Mouse (Mus musculus): ENCODE data around the gene Gpalpp1. TPM values are rescaled to one million over a fixed set of nuclear protein-coding genes. Genes with fewer than 3 reads are reported as not detected.

Gene Gpalpp1
- polyA plus RNA-seq, 1 experiment = 13.8 TPM

- no peak for TF ChIP-seq POLR2A (IDR thresholded peaks at IDR 0.05; ENCODE audit: borderline replicate concordance, extremely low read depth, insufficient read depth, insufficient read length, poor library complexity, severe bottlenecking)
- TF ChIP-seq CTCF (IDR thresholded peaks at IDR 0.05; ENCODE audit: borderline replicate concordance, extremely low read depth, insufficient read depth, insufficient read length) = no peak
- DNase-seq (ENCODE audit: low read depth) = no peak
Observed at GRCm38 (mm10) chr14:76067237-76067636, 43.3 kb downstream of the Gpalpp1 start.

GRCm38 (mm10) chr14:76059441-76059840 lies 51.1 kb downstream of the Gpalpp1 start:
- TF ChIP-seq CTCF (IDR thresholded peaks at IDR 0.05; ENCODE audit: borderline replicate concordance, extremely low read depth, insufficient read depth, insufficient read length) (no peak), POLR2A (IDR thresholded peaks at IDR 0.05; ENCODE audit: borderline replicate concordance, extremely low read depth, insufficient read depth, insufficient read length, poor library complexity, severe bottlenecking) (no peak)
- no peak for DNase-seq (ENCODE audit: low read depth)

GRCm38 (mm10) chr14:76053726-76054125 lies 56.8 kb downstream of the Gpalpp1 start:
- TF ChIP-seq POLR2A (IDR thresholded peaks at IDR 0.05; ENCODE audit: borderline replicate concordance, extremely low read depth, insufficient read depth, insufficient read length, poor library complexity, severe bottlenecking) (no peak), CTCF (IDR thresholded peaks at IDR 0.05; ENCODE audit: borderline replicate concordance, extremely low read depth, insufficient read depth, insufficient read length) (no peak)
- DNase-seq (ENCODE audit: low read depth) = peak; percentile 60

- TF ChIP-seq POLR2A (IDR thresholded peaks at IDR 0.05; ENCODE audit: borderline replicate concordance, extremely low read depth, insufficient read depth, insufficient read length, poor library complexity, severe bottlenecking) (no peak), CTCF (IDR thresholded peaks at IDR 0.05; ENCODE audit: borderline replicate concordance, extremely low read depth, insufficient read depth, insufficient read length) (no peak)
- DNase-seq (ENCODE audit: low read depth) = no peak
Observed at GRCm38 (mm10) chr14:76051966-76052365, 58.6 kb downstream of the Gpalpp1 start.

- TF ChIP-seq CTCF (IDR thresholded peaks at IDR 0.05; ENCODE audit: borderline replicate concordance, extremely low read depth, insufficient read depth, insufficient read length) = no peak
- DNase-seq (ENCODE audit: low read depth) = no peak
Observed at GRCm38 (mm10) chr14:76045767-76046166, 64.8 kb downstream of the Gpalpp1 start.

GRCm38 (mm10) chr14:76044164-76044557 lies 66.4 kb downstream of the Gpalpp1 start:
- no peak for TF ChIP-seq POLR2A (IDR thresholded peaks at IDR 0.05; ENCODE audit: borderline replicate concordance, extremely low read depth, insufficient read depth, insufficient read length, poor library complexity, severe bottlenecking)
- TF ChIP-seq CTCF (IDR thresholded peaks at IDR 0.05; ENCODE audit: borderline replicate concordance, extremely low read depth, insufficient read depth, insufficient read length) = no peak
- DNase-seq (ENCODE audit: low read depth) = no peak

- DNase-seq (ENCODE audit: low read depth) = no peak
- TF ChIP-seq CTCF (IDR thresholded peaks at IDR 0.05; ENCODE audit: borderline replicate concordance, extremely low read depth, insufficient read depth, insufficient read length) (no peak), POLR2A (IDR thresholded peaks at IDR 0.05; ENCODE audit: borderline replicate concordance, extremely low read depth, insufficient read depth, insufficient read length, poor library complexity, severe bottlenecking) (no peak)
Observed at GRCm38 (mm10) chr14:76043251-76044163, 67.1 kb downstream of the Gpalpp1 start.

Other genes with a start within 250 kb of the Gpalpp1 start
- gene Kctd4, start 155.8 kb downstream of the Gpalpp1 start, polyA plus RNA-seq (2012; rRNA removed) = 3.3 TPM in 2 replicates
- 22.6 and 22.8 TPM in 2 replicates for gene Gtf2f2, start 99.9 kb downstream of the Gpalpp1 start, polyA plus RNA-seq (2012; rRNA removed)
- gene Nufip1, start 131 bp upstream of the Gpalpp1 start, polyA plus RNA-seq (2012; rRNA removed) = 8.4 and 8.5 TPM in 2 replicates